Mouse (Mus musculus) liver, postnatal 0 days (tissue): ENCODE results near the gene Efcab11.

Experiments used
- CTCF ChIP-seq: sonication (generic); IDR thresholded peaks from 2 replicates; pipeline ENCODE4 v1.5.1; 2016; ENCODE audit warnings: antibody characterized with exemption, low read depth
- EP300 ChIP-seq: IDR thresholded peaks from 2 replicates; pipeline ENCODE4 v1.6.1; 2016; ENCODE audit warnings: antibody characterized with exemption, low read depth, mild to moderate bottlenecking

DNA sequence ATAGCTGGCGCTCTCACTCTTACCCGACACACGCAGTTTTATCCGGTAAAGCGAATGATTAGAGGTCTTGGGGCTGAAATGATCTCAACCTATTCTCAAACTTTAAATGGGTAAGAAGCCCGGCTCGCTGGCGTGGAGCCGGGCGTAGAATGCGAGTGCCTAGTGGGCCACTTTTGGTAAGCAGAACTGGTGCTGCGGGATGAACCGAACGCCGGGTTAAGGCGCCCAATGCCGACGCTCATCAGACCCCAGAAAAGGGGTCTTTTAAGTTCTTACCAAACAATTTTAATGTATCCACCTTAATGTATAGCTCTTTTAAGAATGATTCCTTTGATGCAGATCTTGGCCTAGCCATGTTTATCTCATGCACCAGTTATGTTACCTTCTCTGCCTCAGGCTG is 238.8 kb downstream of the Efcab11 start:
- no peak for TF ChIP-seq CTCF
- no peak for TF ChIP-seq EP300
